ENCODE assay signal across 14 mouse cellular contexts in the genomic region with DNA sequence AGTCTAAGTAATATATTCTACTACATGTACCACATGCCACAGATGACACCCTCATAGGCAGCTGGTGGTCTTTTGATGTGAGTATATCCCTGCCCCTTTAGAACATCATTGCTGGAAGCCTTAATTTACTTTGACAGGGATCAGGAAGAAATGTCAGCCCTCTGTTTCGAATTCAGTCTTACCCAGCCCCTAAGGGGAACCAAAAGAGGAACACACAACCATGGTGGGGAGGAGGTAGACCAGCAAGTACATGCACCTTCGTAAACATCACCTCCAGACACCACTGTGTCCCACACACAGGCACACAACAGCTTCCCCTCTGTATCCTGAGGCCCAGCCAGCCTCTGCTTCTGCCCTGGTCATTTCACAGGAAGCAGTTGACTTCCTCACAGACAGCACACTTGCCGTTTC. TPM values are rescaled to one million over a fixed set of nuclear protein-coding genes. Genes with fewer than 3 reads are reported as not detected.
DNase-seq lines count a peak whose midpoint lies in the region; ATAC-seq lines count a peak whose summit lies in the region.
"Had no signal": no experiment of that assay in that cellular context is flagged by ENCODE, and none has a peak within 500 bp of the region (broad histone marks: within the 10 kb centered on the region; RNA-seq: fewer than 3 reads in every experiment).

No protein-coding gene starts in this region.

- peaks cover 2% of the 10 kb centered on the region for H3K4me1 ChIP-seq in heart, embryonic 16.5 days (ENCODE audit: control insufficient read depth, insufficient read depth, low read length)
- no peaks in the 10 kb centered on the region for H3K4me1 ChIP-seq in liver, embryonic 12.5 days
- H3K4me1 ChIP-seq: midbrain, embryonic 13.5 days had no signal

- H3K9me3 ChIP-seq in heart, embryonic 16.5 days (replicated peaks; ENCODE audit: control insufficient read depth, low read length): no peaks in the 10 kb centered on the region
- H3K9me3 ChIP-seq in liver, embryonic 12.5 days (replicated peaks): no peaks in the 10 kb centered on the region
- H3K9me3 ChIP-seq: midbrain, embryonic 13.5 days had no signal

- WGBS in heart, embryonic 16.5 days: 48% methylated on average over 3 of the region's 3 CpGs
- WGBS in liver, embryonic 12.5 days (ENCODE audit: insufficient replicate concordance): 15% methylated on average over 3 of the region's 3 CpGs

- DNase-seq in heart, postnatal 36 days: no peak
- DNase-seq in A20 (ENCODE audit: low read depth, low spot score): peak; percentile 73
- DNase-seq in adrenal gland, adult (ENCODE audit: inconsistent age in 2 of 2, low spot score in 1 of 2): no peak
- no peak for DNase-seq in gastrocnemius, postnatal 36 days
- no peak for DNase-seq in right cerebral cortex, postnatal 25 days
- DNase-seq: cerebellum, postnatal 36 days; kidney, postnatal 14 days had no signal

- no peak overlapping the region for H3K9ac ChIP-seq in heart, embryonic 16.5 days (ENCODE audit: low read length)
- H3K9ac ChIP-seq in liver, embryonic 12.5 days: no peak overlapping the region
- H3K9ac ChIP-seq: midbrain, embryonic 13.5 days had no signal

- H3K27ac ChIP-seq in heart, embryonic 16.5 days (ENCODE audit: low read length): peak overlapping the region; percentile 54; the same call in 1 of the 2 replicates
- H3K27ac ChIP-seq in liver, embryonic 12.5 days: no peak overlapping the region
- H3K27ac ChIP-seq: midbrain, embryonic 13.5 days had no signal

- ATAC-seq in heart, embryonic 16.5 days (replicated peaks; ENCODE audit: extremely low read depth, insufficient read depth, low FRiP score): no peak
- ATAC-seq in liver, embryonic 12.5 days: 0 out of 2 replicates have a peak, but pooled peaks have one; percentile 37
- ATAC-seq in megakaryocyte, adult 5-6 weeks (ENCODE audit: poor library complexity, severe bottlenecking): peak; percentile 82
- ATAC-seq: midbrain, embryonic 13.5 days had no signal

- intact Hi-C loops in heart, postnatal 36 days (cut with DNase I): loop anchor here (2.0 kb wide), 1 partner anchor 26 kb away; a partner anchor contains a TSS
- intact Hi-C loops in gastrocnemius, postnatal 36 days (cut with DNase I): no loop called here

- H3K4me2 ChIP-seq in heart, embryonic 16.5 days (ENCODE audit: low read depth, low read length): no peak overlapping the region
- no peak overlapping the region for H3K4me2 ChIP-seq in liver, embryonic 12.5 days
- H3K4me2 ChIP-seq: midbrain, embryonic 13.5 days had no signal

- H3K27me3 ChIP-seq in heart, embryonic 16.5 days (ENCODE audit: control insufficient read depth, insufficient read depth, low read length): no peaks in the 10 kb centered on the region
- H3K27me3 ChIP-seq in liver, embryonic 12.5 days (replicated peaks): no peaks in the 10 kb centered on the region
- H3K27me3 ChIP-seq: midbrain, embryonic 13.5 days; Patski had no signal

- H3K36me3 ChIP-seq in heart, embryonic 16.5 days (ENCODE audit: control insufficient read depth, insufficient read depth): no peaks in the 10 kb centered on the region
- no peaks in the 10 kb centered on the region for H3K36me3 ChIP-seq in liver, embryonic 12.5 days
- H3K36me3 ChIP-seq: midbrain, embryonic 13.5 days had no signal

- H3K4me3 ChIP-seq in heart, embryonic 16.5 days (ENCODE audit: low read length): no peak overlapping the region
- no peak overlapping the region for H3K4me3 ChIP-seq in liver, embryonic 12.5 days
- H3K4me3 ChIP-seq: erythroblast, embryonic 14.5 days; midbrain, embryonic 13.5 days had no signal

RNA-seq across cellular contexts. Expression of a gene that starts 24.4 kb away (rescaled TPM):
- polyA plus RNA-seq in heart, embryonic 16.5 days (2015; fragmentation: Nextera tagmentation; extraction: Ambion mirVana): 0.66 and 1.1 TPM in 2 replicates
- 1 to 10 TPM; 2.2 to 3.3 TPM for total RNA-seq in heart, postnatal 36 days (2021)
- polyA plus RNA-seq in liver, embryonic 12.5 days (2016; fragmentation: Nextera tagmentation; extraction: Ambion mirVana): 0.60 and 0.72 TPM in 2 replicates
- 6.5 and 9.3 TPM in 2 replicates for total RNA-seq in megakaryocyte, adult 5-6 weeks (2015)
- total RNA-seq in megakaryocyte, adult 5-6 weeks (2017): 13.4 and 18.6 TPM in 2 replicates
- total RNA-seq in gastrocnemius, postnatal 36 days (2021): under 1 TPM; 0.62 to 0.66 TPM
- polyA plus RNA-seq: erythroblast, embryonic 14.5 days had no signal

RNA-seq across cellular contexts. Expression of a gene that starts 25.3 kb away (rescaled TPM):
- 0.58 and 0.86 TPM in 2 replicates for polyA plus RNA-seq in heart, embryonic 16.5 days (2015; fragmentation: Nextera tagmentation; extraction: Ambion mirVana)
- total RNA-seq in heart, postnatal 36 days (2021): not detected
- 0.44 and 0.48 TPM in 2 replicates for polyA plus RNA-seq in liver, embryonic 12.5 days (2016; fragmentation: Nextera tagmentation; extraction: Ambion mirVana)
- 0.29 and 0.89 TPM in 2 replicates for total RNA-seq in megakaryocyte, adult 5-6 weeks (2015)
- 0.51 TPM in 1 of 2 replicates, not detected in the other for total RNA-seq in megakaryocyte, adult 5-6 weeks (2017)
- total RNA-seq in gastrocnemius, postnatal 36 days (2021): not detected
- total RNA-seq: gastrocnemius, adult 8-10 months had no signal
- polyA plus RNA-seq: erythroblast, embryonic 14.5 days had no signal
